Mouse (Mus musculus) splenic B cell, adult 2 months (primary cell): ENCODE measurements around the gene Slc9a3r1.

Experiments
- DNase-seq: peaks from one replicate; pipeline ENCODE4 v3.0.0-alpha.2; 2011; ENCODE audit warnings: low read depth, low spot score
- H3K27me3 ChIP-seq: 2 replicates; pipeline ENCODE4 v1.6.1; 2012; ENCODE audit warnings: mild to moderate bottlenecking, low read length, moderate library complexity, mixed read lengths; ENCODE audit not compliant: control insufficient read depth, poor library complexity, insufficient read depth, severe bottlenecking
- H3K36me3 ChIP-seq: 2 replicates; pipeline ENCODE4 v1.6.1; 2012; ENCODE audit warnings: mild to moderate bottlenecking, low read length, moderate library complexity, mixed read lengths; ENCODE audit not compliant: control insufficient read depth, poor library complexity, insufficient read depth, severe bottlenecking

Gene Slc9a3r1

GRCm38 (mm10) chr11:115162832-115163480 lies at the start of gene Slc9a3r1:
Gene Slc9a3r1, plus strand, starts transcription at chr11:115163341.
- Histone ChIP-seq H3K36me3 (no peaks in the 10 kb centered on the region; the same call in 1 of the 2 replicates), H3K27me3 (no peaks in the 10 kb centered on the region)
- DNase-seq, result peak; percentile 99

DNA sequence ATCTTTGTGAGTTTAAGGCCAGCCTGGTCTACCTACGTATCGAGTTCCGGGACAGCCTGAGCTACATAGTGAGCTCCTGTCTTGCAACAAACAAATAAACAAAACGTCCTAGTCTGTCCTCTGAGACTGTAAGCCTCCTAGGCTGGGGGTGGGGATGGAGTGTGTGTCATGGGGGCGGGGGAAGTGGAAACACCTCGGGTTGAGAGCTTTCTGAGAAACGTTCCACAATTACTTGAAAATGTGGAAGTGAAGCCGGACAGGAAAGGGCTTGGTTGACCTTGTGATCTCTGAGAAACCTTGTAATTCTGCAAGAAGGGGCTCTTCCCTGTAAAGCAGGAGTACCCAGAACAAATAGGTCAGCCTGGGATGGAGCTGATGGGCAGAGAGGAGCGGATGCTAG lies 43.7 kb upstream of the Slc9a3r1 start:
- Histone ChIP-seq H3K27me3 (no peaks in the 10 kb centered on the region), H3K36me3 (no peaks in the 10 kb centered on the region)
- no peak for DNase-seq

- no peaks in the 10 kb centered on the region for H3K36me3 ChIP-seq
- H3K27me3 ChIP-seq, result no peaks in the 10 kb centered on the region
- no peak for DNase-seq
Measured at GRCm38 (mm10) chr11:115128483-115128882, 34.7 kb upstream of the Slc9a3r1 start.

DNA sequence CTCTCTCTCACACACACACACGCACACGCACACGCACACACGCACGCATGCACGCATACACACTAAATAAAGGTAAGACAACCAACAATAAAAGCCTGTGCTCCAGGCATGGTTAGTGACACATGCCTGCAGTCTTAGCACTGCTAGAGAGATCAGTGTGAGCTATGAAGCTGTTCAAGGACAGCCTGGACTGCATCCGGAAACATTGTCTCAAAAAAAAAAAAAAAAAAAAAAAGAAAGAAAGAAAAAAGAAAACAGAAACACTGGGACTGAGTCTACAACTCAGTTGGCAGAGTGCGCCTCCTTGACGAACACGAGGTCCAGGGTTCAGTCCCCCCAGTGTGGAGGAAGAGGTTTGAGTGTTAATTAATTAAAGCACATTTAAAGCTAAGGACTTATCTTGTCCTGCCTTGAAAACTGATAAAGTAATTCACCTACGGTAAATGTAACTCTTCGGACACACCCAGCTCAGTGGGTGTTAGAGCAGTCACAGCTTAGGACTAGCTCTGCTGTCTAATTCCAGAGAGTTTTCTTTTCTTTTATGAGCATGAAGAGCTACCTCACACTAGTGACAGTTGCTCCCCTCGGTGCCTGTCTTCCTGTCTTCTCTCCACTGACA lies 33.5 kb upstream of the Slc9a3r1 start:
- Histone ChIP-seq H3K27me3 (no peaks in the 10 kb centered on the region), H3K36me3 (no peaks in the 10 kb centered on the region)
- no peak for DNase-seq

DNA sequence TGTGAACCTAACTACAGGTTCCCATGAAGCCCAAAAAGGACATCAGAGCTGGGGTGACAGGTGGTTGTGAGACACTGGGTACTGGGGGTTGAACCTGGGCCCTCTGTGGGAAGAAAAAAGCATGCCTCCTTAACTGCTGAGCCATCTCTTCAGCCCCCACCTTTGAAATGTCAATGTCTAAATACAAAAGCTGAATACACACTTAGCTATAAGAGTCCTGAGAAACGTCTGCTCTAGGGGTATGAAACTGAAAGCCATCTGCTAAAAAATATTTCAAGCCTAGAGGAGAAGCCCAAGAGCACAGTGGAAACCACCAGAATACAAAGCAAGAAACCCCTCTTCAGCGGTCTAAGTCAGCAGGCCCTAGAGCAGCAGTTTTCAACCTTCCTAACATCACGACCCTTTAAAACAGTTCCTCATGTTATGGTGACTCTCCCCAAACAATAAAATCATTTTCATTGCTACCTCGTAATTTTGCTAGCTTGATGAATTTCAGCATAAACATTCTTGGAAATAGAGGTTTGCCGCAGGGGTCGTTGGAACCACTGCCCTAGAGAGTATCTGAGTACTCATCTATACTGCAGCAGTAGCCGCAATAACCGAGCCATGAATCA lies 31.3 kb upstream of the Slc9a3r1 start:
- no peaks in the 10 kb centered on the region for H3K36me3 ChIP-seq
- DNase-seq, result peak; percentile 14
- H3K27me3 ChIP-seq, result no peaks in the 10 kb centered on the region

DNA sequence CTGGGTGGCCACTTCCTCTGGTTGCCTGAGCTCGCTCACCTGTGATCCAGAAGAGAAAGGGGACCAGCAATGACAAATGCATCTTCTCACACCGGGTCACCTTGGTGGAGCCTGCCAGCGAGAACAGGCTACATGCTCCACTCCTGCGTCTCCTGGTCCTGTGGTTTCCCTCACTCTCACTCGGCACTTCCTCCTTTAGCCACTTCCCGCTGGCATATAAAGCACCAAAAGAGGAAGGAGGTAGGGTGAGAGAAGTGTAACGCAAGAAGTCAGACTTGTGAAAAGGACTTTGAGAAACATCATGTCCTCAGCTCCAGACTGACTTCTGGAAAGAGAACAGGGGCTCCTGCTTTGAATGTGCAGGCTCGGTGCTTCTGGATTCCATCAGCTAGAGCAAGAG lies 29.3 kb upstream of the Slc9a3r1 start, which contains the start of gene Cd300lf:
TSS of gene Cd300lf (minus strand) at position 193 of the 400 bp plus-strand sequence.
- H3K27me3 ChIP-seq, result no peaks in the 10 kb centered on the region
- DNase-seq, result peak; percentile 72

GRCm38 (mm10) chr11:115138597-115139262 lies 24.4 kb upstream of the Slc9a3r1 start:
- Histone ChIP-seq H3K27me3 (no peaks in the 10 kb centered on the region), H3K36me3 (no peaks in the 10 kb centered on the region)
- DNase-seq, result peak; percentile 64

More for the DNA sequence above, 29.3 kb upstream of the Slc9a3r1 start, which contains the start of gene Cd300lf:
- H3K36me3 ChIP-seq, result no peaks in the 10 kb centered on the region

- no peaks in the 10 kb centered on the region for H3K27me3 ChIP-seq
- peak; percentile 48 for DNase-seq
Measured at GRCm38 (mm10) chr11:115141970-115142369, 21.2 kb upstream of the Slc9a3r1 start.

DNA sequence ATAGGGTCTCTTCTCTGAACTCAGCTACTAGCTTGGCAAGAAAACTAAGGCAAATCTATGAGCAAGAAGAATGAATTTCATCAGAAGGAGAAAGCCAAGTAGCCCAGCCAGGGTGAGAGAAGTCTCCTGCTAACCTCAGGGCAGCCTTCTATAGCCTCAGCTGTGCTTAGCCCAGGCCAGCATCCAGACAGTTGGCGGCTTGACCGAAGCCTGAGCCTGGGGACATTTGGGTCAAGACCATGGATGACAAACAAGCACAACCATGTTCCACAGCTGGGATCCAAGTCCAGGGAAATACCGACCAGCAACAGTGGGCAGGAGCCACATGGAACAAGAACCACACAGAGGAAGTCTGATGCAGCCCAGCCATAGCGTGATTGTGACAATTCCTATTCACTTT lies 15.3 kb upstream of the Slc9a3r1 start:
- no peaks in the 10 kb centered on the region for H3K36me3 ChIP-seq
- DNase-seq, result no peak

More at GRCm38 (mm10) chr11:115141970-115142369, 21.2 kb upstream of the Slc9a3r1 start:
- H3K36me3 ChIP-seq, result no peaks in the 10 kb centered on the region

GRCm38 (mm10) chr11:115150741-115151254 lies 12.3 kb upstream of the Slc9a3r1 start:
- no peaks in the 10 kb centered on the region for H3K36me3 ChIP-seq
- no peaks in the 10 kb centered on the region for H3K27me3 ChIP-seq
- peak; percentile 67 for DNase-seq

More for the DNA sequence above, 15.3 kb upstream of the Slc9a3r1 start:
- H3K27me3 ChIP-seq, result no peaks in the 10 kb centered on the region

- Histone ChIP-seq H3K36me3 (no peaks in the 10 kb centered on the region), H3K27me3 (no peaks in the 10 kb centered on the region)
- DNase-seq, result no peak
Measured at GRCm38 (mm10) chr11:115151755-115152429, 11.2 kb upstream of the Slc9a3r1 start.

DNA sequence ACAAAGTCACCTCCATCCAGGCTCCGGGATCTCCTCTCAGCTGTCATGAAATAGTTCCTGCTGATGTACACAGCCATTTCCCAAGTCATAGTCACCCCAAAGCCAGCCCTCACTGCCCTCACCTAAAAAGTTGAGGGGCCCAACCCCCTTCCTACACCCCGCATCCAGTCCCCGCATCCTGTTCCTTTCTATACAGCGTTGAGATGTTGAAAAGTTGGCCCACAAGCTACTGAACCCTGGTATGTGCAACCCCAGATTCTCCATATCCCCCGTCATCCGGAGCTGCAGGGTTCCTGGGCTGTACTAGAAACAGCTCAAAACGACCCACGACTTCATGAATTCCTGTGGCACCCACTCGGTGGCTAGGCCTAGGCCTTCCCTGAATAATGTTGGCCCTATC lies 10.1 kb upstream of the Slc9a3r1 start:
- DNase-seq, result no peak

GRCm38 (mm10) chr11:115153699-115154292 lies 9.3 kb upstream of the Slc9a3r1 start:
- Histone ChIP-seq H3K27me3 (no peaks in the 10 kb centered on the region), H3K36me3 (no peaks in the 10 kb centered on the region)
- DNase-seq, result peak; percentile 94

More for the DNA sequence above, 10.1 kb upstream of the Slc9a3r1 start:
- Histone ChIP-seq H3K27me3 (no peaks in the 10 kb centered on the region), H3K36me3 (no peaks in the 10 kb centered on the region)
